Mouse (Mus musculus) urinary bladder, adult 18-20 months (tissue): ENCODE data around the gene Tmem178b.

Source experiments
- DNase-seq, 2 experiments: peaks; one replicate each; pipeline ENCODE4 v3.0.0; 2022; ENCODE audit warnings: low spot score in 2 of 2, mixed read lengths in 2 of 2

Gene Tmem178b

GRCm38 (mm10) chr6:39872901-39873591, at the start of gene Tmem178b:
Tmem178b (plus strand) TSS chr6:39873271.
- DNase-seq = peak in 1 of 2 experiments; percentile 23

- DNase-seq = no peak
Measured at GRCm38 (mm10) chr6:39828736-39829135, 44.3 kb upstream of the Tmem178b start.

- DNase-seq = no peak
Measured at GRCm38 (mm10) chr6:39843698-39844342, 29.3 kb upstream of the Tmem178b start.

GRCm38 (mm10) chr6:39847538-39847937, 25.5 kb upstream of the Tmem178b start:
- DNase-seq = no peak

- no peak for DNase-seq
Measured at GRCm38 (mm10) chr6:39848766-39849165, 24.3 kb upstream of the Tmem178b start.

- DNase-seq = no peak
Measured at GRCm38 (mm10) chr6:39849667-39850066, 23.4 kb upstream of the Tmem178b start.

GRCm38 (mm10) chr6:39870271-39871135, 2.6 kb upstream of the Tmem178b start:
- DNase-seq = peak in 1 of 2 experiments; percentile 1

- DNase-seq = peak; percentile 33 to 47
Measured at GRCm38 (mm10) chr6:39871381-39872305, 1.4 kb upstream of the Tmem178b start.

- DNase-seq = peak in 1 of 2 experiments; percentile 22
Measured at GRCm38 (mm10) chr6:39872306-39872900, 668 bp upstream of the Tmem178b start.

- no peak for DNase-seq
Measured at GRCm38 (mm10) chr6:39875186-39875585, 2.1 kb downstream of the Tmem178b start.

- no peak for DNase-seq
Measured at GRCm38 (mm10) chr6:39876444-39876843, 3.4 kb downstream of the Tmem178b start.

- no peak for DNase-seq
Measured at GRCm38 (mm10) chr6:39890811-39891210, 17.7 kb downstream of the Tmem178b start.

- no peak for DNase-seq
Measured at GRCm38 (mm10) chr6:39896500-39896899, 23.4 kb downstream of the Tmem178b start.

GRCm38 (mm10) chr6:39899231-39899630, 26.2 kb downstream of the Tmem178b start:
- peak in 1 of 2 experiments; percentile 1 for DNase-seq

GRCm38 (mm10) chr6:39903220-39903773, 30.2 kb downstream of the Tmem178b start:
- no peak for DNase-seq

- DNase-seq = no peak
Measured at GRCm38 (mm10) chr6:39903845-39904244, 30.8 kb downstream of the Tmem178b start.

- no peak for DNase-seq
Measured at GRCm38 (mm10) chr6:39914956-39915355, 41.9 kb downstream of the Tmem178b start.

- no peak for DNase-seq
Measured at GRCm38 (mm10) chr6:39915636-39916281, 42.7 kb downstream of the Tmem178b start.

- no peak for DNase-seq
Measured at GRCm38 (mm10) chr6:39916514-39916913, 43.4 kb downstream of the Tmem178b start.

GRCm38 (mm10) chr6:39917242-39917641, 44.2 kb downstream of the Tmem178b start:
- no peak for DNase-seq
